Mouse (Mus musculus): Measurements from ENCODE around the gene Ntan1.
"Not testable (repeated sequence)": the region's sequence is repeated elsewhere in the genome, so short reads cannot be mapped to it uniquely, and the experiment has no call there.

The Ntan1 gene

GRCm38 (mm10) chr16:13831606-13832005, 13.0 kb downstream of the Ntan1 start:
- DNase-seq (ENCODE audit: low spot score) = no peak

- DNase-seq (ENCODE audit: low spot score) = no peak
Observed at GRCm38 (mm10) chr16:13834382-13834781, 15.7 kb downstream of the Ntan1 start.

- DNase-seq (ENCODE audit: low spot score) = no peak
Observed at GRCm38 (mm10) chr16:13840056-13840455, 21.4 kb downstream of the Ntan1 start.

- DNase-seq (ENCODE audit: low spot score) = no peak
Observed at GRCm38 (mm10) chr16:13840956-13841355, 22.3 kb downstream of the Ntan1 start.

GRCm38 (mm10) chr16:13845031-13845430, 26.4 kb downstream of the Ntan1 start:
- no peak for DNase-seq (ENCODE audit: low spot score)

GRCm38 (mm10) chr16:13846675-13847074, 28.0 kb downstream of the Ntan1 start:
- DNase-seq (ENCODE audit: low spot score) = no peak

- no peak for DNase-seq (ENCODE audit: low spot score)
Observed at GRCm38 (mm10) chr16:13848310-13848709, 29.7 kb downstream of the Ntan1 start.

- no peak for DNase-seq (ENCODE audit: low spot score)
Observed at GRCm38 (mm10) chr16:13851446-13851845, 32.8 kb downstream of the Ntan1 start.

- no peak for DNase-seq (ENCODE audit: low spot score)
Observed at GRCm38 (mm10) chr16:13853886-13854285, 35.2 kb downstream of the Ntan1 start.

- DNase-seq (ENCODE audit: low spot score) = no peak
Observed at GRCm38 (mm10) chr16:13866076-13866475, 47.4 kb downstream of the Ntan1 start.

GRCm38 (mm10) chr16:13866616-13867015, 48.0 kb downstream of the Ntan1 start:
- no peak for DNase-seq (ENCODE audit: low spot score)

- DNase-seq (ENCODE audit: low spot score) = not testable (repeated sequence)
Observed at GRCm38 (mm10) chr16:13867406-13867805, 48.8 kb downstream of the Ntan1 start.

GRCm38 (mm10) chr16:13867910-13868514, 49.4 kb downstream of the Ntan1 start:
- DNase-seq (ENCODE audit: low spot score) = no peak

GRCm38 (mm10) chr16:13875483-13875882, 56.8 kb downstream of the Ntan1 start:
- no peak for DNase-seq (ENCODE audit: low spot score)

- no peak for DNase-seq (ENCODE audit: low spot score)
Observed at GRCm38 (mm10) chr16:13883094-13883774, 64.6 kb downstream of the Ntan1 start.
